Mouse (Mus musculus) liver, embryonic 14.5 days (tissue): Measurements from ENCODE around the gene Adam30. TPM values are rescaled to one million over a fixed set of nuclear protein-coding genes. Genes with fewer than 3 reads are reported as not detected.

Experiments
- ATAC-seq: fragments of 200-750 bp; cut with Nextera tagmentation; 2 replicates; pipeline ENCODE4 v1.8.0; 2017; ENCODE audit warnings: moderate number of reproducible peaks, mild to moderate bottlenecking, moderate library complexity; ENCODE audit not compliant: insufficient read depth
- DNase-seq, 3 experiments: peaks; one replicate each; pipeline ENCODE4 v3.0.0-alpha.2; 2012 to 2013; ENCODE audit warnings: low read depth in 3 of 3, low spot score in 3 of 3
- H3K27ac ChIP-seq: fragments of 300-500 bp; sonication (generic); 2 replicates; pipeline ENCODE4 v1.5.1; 2014; ENCODE audit warnings: moderate library complexity, mild to moderate bottlenecking, control low read depth, inconsistent platforms
- H3K27me3 ChIP-seq: fragments of 300-500 bp; sonication (generic); 2 replicates; pipeline ENCODE4 v1.6.1; 2014; ENCODE audit warnings: mild to moderate bottlenecking, low read length, moderate library complexity; ENCODE audit not compliant: control insufficient read depth, insufficient read depth
- H3K36me3 ChIP-seq: fragments of 300-500 bp; sonication (generic); replicated peaks from 2 replicates; pipeline ENCODE4 v1.6.1; 2014; ENCODE audit warnings: low read depth; ENCODE audit not compliant: control insufficient read depth, insufficient read depth
- H3K4me1 ChIP-seq, 2 experiments: fragments of 200-500 bp in 1 of 2; fragments of 300-500 bp in 1 of 2; sonication (generic) in 1 of 2; replicated peaks; 2 replicates each; pipeline ENCODE4 v1.6.1; 2012 to 2014; ENCODE audit warnings: antibody characterized with exemption in 1 of 2, inconsistent platforms in 1 of 2, low read length in 1 of 2; ENCODE audit not compliant: control insufficient read depth in 2 of 2, insufficient read depth in 2 of 2
- H3K4me2 ChIP-seq: fragments of 300-500 bp; sonication (generic); 2 replicates; pipeline ENCODE4 v1.6.1; 2014; ENCODE audit warnings: low read depth, mild to moderate bottlenecking, control low read depth, moderate library complexity
- H3K4me3 ChIP-seq, 2 experiments: fragments of 200-500 bp in 1 of 2; fragments of 300-500 bp in 1 of 2; sonication (generic) in 1 of 2; 2 replicates each; pipeline ENCODE4 v1.5.1; 2012 to 2014; ENCODE audit warnings: low read depth in 2 of 2, low read length in 2 of 2, mild to moderate bottlenecking in 2 of 2, control low read depth in 1 of 2, inconsistent platforms in 1 of 2, moderate library complexity in 1 of 2; ENCODE audit not compliant: insufficient read depth in 1 of 2
- H3K9ac ChIP-seq: fragments of 300-500 bp; sonication (generic); replicated peaks from 2 replicates; pipeline ENCODE4 v1.6.1; 2014; ENCODE audit warnings: mild to moderate bottlenecking, control low read depth, moderate library complexity
- H3K9me3 ChIP-seq: fragments of 300-500 bp; sonication (generic); 2 replicates; pipeline ENCODE4 v1.6.1; 2016; ENCODE audit warnings: low read length, mixed read lengths; ENCODE audit not compliant: control insufficient read depth
- CTCF ChIP-seq: IDR thresholded peaks from 2 replicates; pipeline ENCODE4 v1.5.1; 2016; ENCODE audit warnings: antibody characterized with exemption, low read depth, control low read depth
- EP300 ChIP-seq: IDR thresholded peaks from 2 replicates; pipeline ENCODE4 v1.6.1; 2016; ENCODE audit warnings: antibody characterized with exemption, low read depth
- WGBS: fragments of 180-500 bp; shearing (Covaris S2); extraction: QIAGEN DNeasy Blood & Tissue Kit; methylation state at CpG from one replicate; pipeline ENCODE4 v1.1.7; 2014; ENCODE audit not compliant: insufficient replicate concordance; 5-methylcytosine and 5-hydroxymethylcytosine counted together
- polyA plus RNA-seq, 2 experiments: library from polyadenylated mRNA; depleted of rRNA in 1 of 2; stranded (reverse) in 1 of 2; unstranded in 1 of 2; fragments of >200 nt; fragmentation: Nextera tagmentation in 1 of 2; extraction: Ambion mirVana in 1 of 2; gene quantifications; 2 replicates each; pipeline versions ENCODE4 v1.2.1 to v1.2.3; 2012 to 2014

Gene Adam30
- polyA plus RNA-seq (2012; rRNA removed) (not detected in 2 replicates), polyA plus RNA-seq (2014; fragmentation: Nextera tagmentation; extraction: Ambion mirVana) (not detected in 2 replicates)

DNA sequence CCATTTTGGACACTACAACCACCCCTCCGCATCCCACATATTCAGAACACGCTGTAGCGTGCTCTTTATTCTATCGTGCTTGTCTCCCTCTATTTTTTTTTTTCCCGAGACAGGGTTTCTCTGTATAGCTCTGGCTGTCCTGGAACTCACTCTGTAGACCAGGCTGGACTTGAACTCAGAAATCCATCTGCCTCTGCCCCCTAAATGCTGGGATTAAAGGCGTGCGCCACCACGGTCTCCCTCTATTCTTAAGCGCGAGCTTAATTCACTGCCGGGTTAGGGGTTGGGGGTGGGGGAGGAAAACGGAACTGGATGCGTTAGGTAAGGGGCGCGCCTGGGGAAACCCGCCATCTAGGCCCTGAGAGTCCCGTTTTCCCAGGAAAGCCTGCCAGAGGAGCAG, at the start of gene Adam30:
TSS of gene Adam30 (plus strand) at position 301 of the 400 bp plus-strand sequence.
- no peak for TF ChIP-seq EP300
- no peak for TF ChIP-seq CTCF
- H3K4me2 ChIP-seq, result no peak within 1 kb of the TSS
- no peak within 1 kb of the TSS for H3K4me3 ChIP-seq
- H3K9ac ChIP-seq, result no peak within 1 kb of the TSS
- 77% methylated on average over 17 of the region's 17 CpGs for WGBS
- ATAC-seq (no peak), DNase-seq (no peak)
- no peaks in the 10 kb centered on the region for H3K9me3 ChIP-seq
- no peaks in the 10 kb centered on the region for H3K4me1 ChIP-seq
- no peak within 1 kb of the TSS for H3K27ac ChIP-seq
- no peaks in the 10 kb centered on the region for H3K27me3 ChIP-seq
- no peaks in the 10 kb centered on the region for H3K36me3 ChIP-seq

DNA sequence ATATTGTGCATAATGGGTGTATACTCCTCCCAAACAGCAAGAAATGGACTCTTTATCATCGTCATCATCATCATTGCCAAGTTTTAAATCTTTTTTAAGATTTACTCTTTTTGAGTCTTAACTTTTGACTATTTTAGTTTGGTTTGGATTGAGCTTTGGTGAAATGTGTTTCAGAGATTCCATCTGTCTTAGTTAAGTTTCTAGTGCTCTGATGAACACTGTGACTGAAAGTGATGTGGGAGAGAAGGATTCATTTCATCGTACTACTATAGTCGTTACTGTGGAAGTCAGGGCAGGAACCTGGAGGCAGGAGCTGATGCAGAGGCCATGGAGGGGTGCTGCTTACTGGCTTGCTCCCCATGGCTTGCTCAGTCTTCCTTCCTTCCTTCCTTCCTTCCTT, 42.2 kb upstream of the Adam30 start:
- Histone ChIP-seq H3K27ac (no peak overlapping the region), H3K9me3 (no peaks in the 10 kb centered on the region), H3K36me3 (peaks cover 3% of the 10 kb centered on the region; the same call in 1 of the 2 replicates), H3K27me3 (no peaks in the 10 kb centered on the region), H3K4me2 (no peak overlapping the region), H3K9ac (no peak overlapping the region), H3K4me1 (no peaks in the 10 kb centered on the region), H3K4me3 (no peak overlapping the region)
- ATAC-seq (no peak), DNase-seq (no peak)
- no peak for TF ChIP-seq EP300
- no peak for TF ChIP-seq CTCF
- WGBS, result 71% methylated on average over 3 of the region's 3 CpGs

DNA sequence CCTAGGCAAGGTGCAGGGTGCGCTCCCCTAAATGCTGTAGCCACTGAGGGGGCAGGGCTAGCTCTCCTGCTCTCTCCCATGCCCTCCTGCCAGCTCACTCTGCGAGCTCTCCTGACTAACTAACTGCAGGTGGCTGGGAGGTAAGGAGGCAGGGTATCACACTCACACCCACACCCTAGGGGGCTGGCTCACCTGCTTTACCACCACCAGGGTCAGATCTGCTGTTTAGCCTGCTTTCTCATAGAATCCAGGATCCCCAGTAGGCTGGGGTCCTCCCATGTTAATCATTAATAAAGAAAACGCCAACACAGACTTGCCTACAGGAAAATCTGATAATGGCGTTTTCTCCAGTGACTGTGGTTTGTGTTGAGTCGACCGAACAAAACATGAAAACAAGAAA, 41.1 kb upstream of the Adam30 start:
- DNase-seq (no peak), ATAC-seq (peak; percentile 43)
- Histone ChIP-seq H3K9ac (no peak overlapping the region), H3K4me2 (no peak overlapping the region), H3K27ac (no peak overlapping the region), H3K36me3 (peaks cover 8% of the 10 kb centered on the region; the same call in 1 of the 2 replicates), H3K27me3 (no peaks in the 10 kb centered on the region), H3K9me3 (no peaks in the 10 kb centered on the region), H3K4me3 (no peak overlapping the region), H3K4me1 (no peaks in the 10 kb centered on the region)
- TF ChIP-seq CTCF, result no peak
- TF ChIP-seq EP300, result no peak
- WGBS, result 61% methylated on average over 6 of the region's 6 CpGs

DNA sequence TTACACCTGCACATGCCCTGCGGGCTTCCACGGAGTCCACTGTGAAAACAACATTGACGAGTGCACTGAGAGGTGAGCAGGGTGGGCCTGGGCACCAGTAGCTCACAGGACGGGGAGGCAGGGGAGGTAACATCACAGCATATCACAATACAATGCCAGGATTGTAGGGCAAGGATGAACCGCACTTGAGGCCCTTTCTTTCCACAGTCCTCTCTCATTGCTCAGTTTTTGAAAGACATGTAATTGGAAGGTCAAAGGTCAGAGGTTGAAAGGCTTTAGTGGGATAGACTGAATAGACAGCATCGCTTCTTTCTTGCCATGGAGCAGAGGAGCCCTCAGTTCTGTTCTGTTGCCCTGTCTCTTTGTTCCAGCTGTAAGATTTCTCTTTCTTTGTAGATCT, 39.5 kb upstream of the Adam30 start:
- ATAC-seq (no peak), DNase-seq (no peak)
- Histone ChIP-seq H3K4me1 (no peaks in the 10 kb centered on the region), H3K27me3 (no peaks in the 10 kb centered on the region), H3K9ac (no peak overlapping the region), H3K9me3 (no peaks in the 10 kb centered on the region), H3K36me3 (peaks cover 8% of the 10 kb centered on the region; the same call in 1 of the 2 replicates), H3K4me2 (no peak overlapping the region), H3K27ac (no peak overlapping the region), H3K4me3 (no peak overlapping the region)
- 64% methylated on average over 6 of the region's 6 CpGs for WGBS
- TF ChIP-seq CTCF (no peak), EP300 (no peak)

DNA sequence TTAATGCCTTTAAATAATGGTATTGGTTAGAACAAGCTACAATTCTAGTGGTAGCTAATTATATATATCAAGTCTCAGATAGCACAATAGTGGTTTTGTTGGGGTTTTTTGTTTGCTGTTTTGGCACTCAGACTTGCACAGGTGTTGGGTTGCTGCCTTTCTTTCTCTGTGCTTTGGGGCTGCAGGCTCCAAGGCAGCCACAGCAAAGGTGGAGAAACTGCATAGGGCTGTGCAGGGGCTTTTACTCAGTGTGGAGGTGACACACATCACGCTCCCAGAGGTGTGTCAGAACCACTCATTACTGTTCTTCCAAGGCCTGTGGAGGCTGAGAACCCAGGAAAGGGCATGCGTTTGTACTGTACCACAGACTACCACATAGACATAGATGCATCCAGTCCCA, 32.7 kb upstream of the Adam30 start:
- Histone ChIP-seq H3K9me3 (no peaks in the 10 kb centered on the region), H3K27me3 (no peaks in the 10 kb centered on the region), H3K4me1 (no peaks in the 10 kb centered on the region), H3K36me3 (peaks cover 17% of the 10 kb centered on the region), H3K9ac (no peak overlapping the region), H3K27ac (no peak overlapping the region), H3K4me2 (no peak overlapping the region), H3K4me3 (no peak overlapping the region)
- 60% methylated on average over 2 of the region's 2 CpGs for WGBS
- TF ChIP-seq EP300 (no peak), CTCF (no peak)
- no peak for ATAC-seq
- DNase-seq, result no peak

DNA sequence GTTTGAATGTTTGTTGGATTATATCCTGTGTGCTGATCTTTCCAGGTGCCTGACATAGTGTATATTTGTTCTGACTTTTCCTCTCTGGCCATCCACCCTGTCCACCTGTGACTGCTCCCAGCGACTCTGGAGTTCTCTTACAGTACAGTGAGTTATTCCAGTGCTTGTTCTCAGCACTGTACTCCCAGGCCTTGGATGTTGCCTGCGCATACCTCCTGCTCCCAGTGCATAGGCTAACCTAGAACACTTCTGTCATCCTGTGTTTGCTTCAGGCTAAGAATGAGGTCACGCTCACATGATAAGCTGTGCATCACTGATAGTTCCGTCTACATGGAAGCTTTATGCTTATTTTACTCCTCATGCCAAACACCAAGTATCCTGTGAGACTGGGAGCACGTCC, 31.7 kb upstream of the Adam30 start:
- no peak for ATAC-seq
- no peaks in the 10 kb centered on the region for H3K9me3 ChIP-seq
- H3K27me3 ChIP-seq, result no peaks in the 10 kb centered on the region
- peaks cover 14% of the 10 kb centered on the region for H3K36me3 ChIP-seq
- H3K4me3 ChIP-seq, result no peak overlapping the region
- no peak overlapping the region for H3K4me2 ChIP-seq
- no peak overlapping the region for H3K9ac ChIP-seq
- no peak overlapping the region for H3K27ac ChIP-seq
- DNase-seq, result no peak
- TF ChIP-seq CTCF (no peak), EP300 (no peak)
- no peaks in the 10 kb centered on the region for H3K4me1 ChIP-seq
- WGBS, result 65% methylated on average over 5 of the region's 5 CpGs
